In the genomic region with DNA sequence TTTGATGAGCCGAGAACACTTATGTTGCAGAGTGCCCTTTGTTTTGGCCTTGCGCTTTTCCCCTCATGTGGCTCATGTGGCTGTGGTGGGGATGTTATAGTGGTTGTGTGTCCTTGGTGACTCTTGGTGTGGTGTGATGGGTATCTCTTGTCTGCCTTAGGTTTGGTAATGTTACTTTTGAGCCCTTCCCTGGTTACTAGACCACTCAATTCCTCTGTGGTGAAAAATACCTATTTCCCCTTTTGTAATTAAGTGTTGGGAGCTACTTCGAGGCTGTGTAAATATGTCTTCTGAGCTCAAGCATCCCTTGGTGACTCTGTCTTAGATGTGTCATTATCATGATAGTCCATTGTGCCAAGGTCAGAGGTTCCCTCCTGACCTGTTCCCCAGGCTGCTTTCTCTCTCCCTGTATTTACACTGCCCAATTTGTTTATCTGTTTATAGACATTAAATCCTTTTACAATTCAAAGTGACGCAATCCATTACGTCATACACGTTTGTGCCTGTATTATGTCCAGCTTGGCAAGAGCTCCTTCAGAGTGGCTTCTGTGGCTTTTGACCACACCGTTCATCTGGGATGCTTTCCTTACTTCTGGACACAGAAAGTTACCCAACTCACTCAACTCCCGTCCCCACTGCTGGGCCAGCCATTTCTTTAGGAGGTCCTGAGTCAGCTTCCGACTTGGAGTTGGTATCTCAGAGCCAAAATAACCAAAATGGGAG, we compare ENCODE assay signal across 26 mouse cellular contexts. TPM values are rescaled to one million over a fixed set of nuclear protein-coding genes. Genes with fewer than 3 reads are reported as not detected.
DNase-seq lines count a peak whose midpoint lies in the region; ATAC-seq lines count a peak whose summit lies in the region.
"Had no signal": no experiment of that assay in that cellular context is flagged by ENCODE, and none has a peak within 500 bp of the region (broad histone marks: within the 10 kb centered on the region; RNA-seq: fewer than 3 reads in every experiment).

No protein-coding gene starts in this region.

- DNase-seq in heart, adult 11 months, result peak; percentile 81
- DNase-seq in heart, postnatal 25 days (ENCODE audit: low spot score), result no peak
- DNase-seq in 3134 (ENCODE audit: extremely low read depth, insufficient read length, low spot score) (peak; percentile 65), NIH3T3 (ENCODE audit: low read depth) (peak; percentile 61)
- DNase-seq in thymus, postnatal 10 days (ENCODE audit: low spot score in 2 of 2), result no peak
- DNase-seq in embryo, embryonic 10 days (ENCODE audit: low spot score), result no peak
- no peak for DNase-seq in spleen, postnatal 10 days (ENCODE audit: low spot score in 2 of 2)
- DNase-seq: adrenal gland, postnatal 10 days; B cell, adult 2 months; cerebellum, adult 9-10 months; cerebellum, postnatal 36 days; gastrocnemius, postnatal 10 days; heart, postnatal 36 days; kidney, adult 9 months; kidney, postnatal 10 days; liver, embryonic 13.5 days; lung, adult 2 months; lung, postnatal 14 days; right cerebral cortex, postnatal 25 days; thymus, adult 18-20 months; thymus, postnatal 36 days had no signal

- intact Hi-C loops in heart, postnatal 25 days (cut with DNase I), result no loop called here

- ATAC-seq in granulocyte monocyte progenitor cell, adult 5-6 weeks (replicated peaks; ENCODE audit: poor library complexity, severe bottlenecking), result peak; percentile 78
- ATAC-seq: forebrain, embryonic 14.5 days; hindbrain, postnatal 0 days; intestine, embryonic 15.5 days; midbrain, embryonic 13.5 days had no signal

RNA-seq across cellular contexts. Expression of gene Map3k20, which starts 15.9 kb away (rescaled TPM):
- total RNA-seq in heart, postnatal 25 days (2021), result 100 to 1,000 TPM; 271 to 291 TPM
- total RNA-seq in granulocyte monocyte progenitor cell, adult 5-6 weeks (2014; fragmentation: Nextera tagmentation), result 66.1 and 82.8 TPM in 2 replicates
- 71.7 and 77.0 TPM in 2 replicates for total RNA-seq in granulocyte monocyte progenitor cell, adult 5-6 weeks (2017)

Comparison
In these comparisons a context has a peak if more than half of its experiments do, and no peak if none do; other contexts are left out.
1. DNase-seq: peak in heart, adult 11 months (single experiment), 3134 (single experiment) and NIH3T3 (single experiment); none in heart, postnatal 25 days (single experiment), thymus, postnatal 10 days (0 of 2), embryo, embryonic 10 days (single experiment) and spleen, postnatal 10 days (0 of 2).